Mouse (Mus musculus): ENCODE measurements around the gene Gprasp2. TPM values are rescaled to one million over a fixed set of nuclear protein-coding genes. Genes with fewer than 3 reads are reported as not detected.
"Not testable (repeated sequence)": the region's sequence is repeated elsewhere in the genome, so short reads cannot be mapped to it uniquely, and the experiment has no call there.

The Gprasp2 gene
- 1.5 and 1.7 TPM in 2 replicates for polyA plus RNA-seq (2012; rRNA removed)

DNA sequence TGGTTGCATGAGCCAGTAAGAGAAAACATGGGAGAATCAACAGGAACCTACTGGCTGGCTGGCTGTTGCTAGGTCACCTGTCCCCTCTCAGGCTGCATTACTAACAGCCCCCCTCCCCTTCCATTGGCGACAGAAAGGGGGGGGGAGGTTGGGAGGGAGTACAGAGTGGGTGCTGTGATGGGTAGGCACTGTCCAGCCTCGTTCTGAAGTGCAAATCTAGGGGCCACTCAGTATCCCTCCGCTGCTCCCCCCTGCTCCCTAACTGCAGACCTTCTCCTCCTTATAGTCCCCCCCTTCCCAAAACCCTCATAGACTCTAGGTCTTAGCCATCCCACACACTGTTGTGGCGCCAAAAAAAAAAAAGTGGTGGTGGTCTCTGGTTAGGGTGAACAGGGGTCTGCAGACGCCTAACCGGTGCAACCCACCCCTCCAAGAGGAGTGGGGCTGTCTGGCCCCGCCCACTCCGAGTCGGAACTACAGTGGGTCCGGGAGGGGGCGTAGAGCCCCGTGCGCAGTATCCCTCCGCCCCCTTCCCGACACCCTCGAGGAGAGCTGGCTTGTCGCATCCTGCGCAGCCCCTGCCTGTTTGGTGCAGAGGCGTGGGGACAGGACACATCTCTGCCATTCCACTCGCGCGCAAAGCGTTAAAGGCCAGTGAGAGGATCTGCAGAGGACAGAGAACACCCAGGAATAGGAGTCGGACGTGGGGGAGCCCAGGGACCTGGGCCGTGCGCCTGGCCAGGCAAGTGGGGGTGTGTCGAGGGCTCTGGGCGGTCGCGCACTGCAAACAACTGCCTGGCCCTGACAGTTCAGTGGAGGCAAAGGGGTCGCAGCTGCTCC is at the start of gene Gprasp2:
TSS of gene Gprasp2 (plus strand) at position 514 of the 840 bp plus-strand sequence.
- not testable (repeated sequence) for H3K4me1 ChIP-seq (ENCODE audit: control insufficient read depth, insufficient read depth, low read length); DNase-seq
- 36% methylated on average over 32 of the region's 32 CpGs for WGBS
- H3K4me3 ChIP-seq (replicated peaks; ENCODE audit: extremely low read depth, low read depth, low read length), result peak within 1 kb of the TSS; percentile 42

DNA sequence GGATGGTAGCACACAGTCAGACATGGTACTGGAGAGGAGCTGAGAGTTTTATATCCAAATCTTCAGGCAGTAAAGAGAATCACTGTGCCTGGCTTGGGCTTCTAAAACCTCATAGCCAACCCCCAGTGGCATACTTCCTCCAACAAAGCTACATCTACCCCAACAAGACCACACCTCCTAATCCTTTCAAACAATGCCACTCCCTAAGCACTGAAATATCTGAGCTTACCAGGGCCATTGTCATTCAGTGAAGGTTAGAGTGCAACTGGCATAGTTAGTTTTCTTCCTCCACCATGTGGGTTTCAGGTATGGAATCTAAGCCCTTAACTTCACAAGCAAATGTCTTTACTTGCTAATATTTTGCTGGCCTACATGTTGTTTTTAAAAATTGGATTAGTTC is 47.3 kb upstream of the Gprasp2 start:
- no peak for DNase-seq
- no peak for TF ChIP-seq POLR2A (IDR thresholded peaks at IDR 0.05; ENCODE audit: borderline replicate concordance, extremely low read depth, low read depth, low read length)
- no peak for TF ChIP-seq CTCF (IDR thresholded peaks at IDR 0.05; ENCODE audit: insufficient read depth, low read length)
- Histone ChIP-seq H3K4me3 (replicated peaks; ENCODE audit: extremely low read depth, low read depth, low read length) (no peak overlapping the region), H3K4me1 (ENCODE audit: control insufficient read depth, insufficient read depth, low read length) (no peaks in the 10 kb centered on the region)

DNA sequence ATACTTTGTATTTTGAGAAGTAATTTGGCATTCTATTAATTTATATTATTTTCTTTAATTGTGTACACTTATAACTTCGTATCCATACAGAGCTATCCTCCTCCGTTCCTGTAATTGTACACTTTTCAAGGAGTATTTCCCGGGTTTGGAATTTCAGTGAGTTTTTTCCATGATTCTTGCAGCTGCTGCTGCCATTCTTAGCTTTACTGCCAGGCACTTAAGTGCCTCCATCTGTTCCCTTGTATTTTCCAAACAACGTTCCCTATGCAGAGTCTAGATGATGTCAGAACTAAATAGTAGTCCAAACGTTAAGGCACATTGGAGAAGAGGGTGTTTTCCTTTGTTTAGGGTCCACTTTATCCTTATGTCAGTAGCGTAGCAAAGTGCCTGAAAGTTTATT is 46.5 kb upstream of the Gprasp2 start:
- DNase-seq, result no peak
- Histone ChIP-seq H3K4me3 (replicated peaks; ENCODE audit: extremely low read depth, low read depth, low read length) (no peak overlapping the region), H3K4me1 (ENCODE audit: control insufficient read depth, insufficient read depth, low read length) (no peaks in the 10 kb centered on the region)
- WGBS, result 72% methylated on average over 6 of the region's 6 CpGs
- TF ChIP-seq POLR2A (IDR thresholded peaks at IDR 0.05; ENCODE audit: borderline replicate concordance, extremely low read depth, low read depth, low read length) (no peak), CTCF (IDR thresholded peaks at IDR 0.05; ENCODE audit: insufficient read depth, low read length) (no peak)

DNA sequence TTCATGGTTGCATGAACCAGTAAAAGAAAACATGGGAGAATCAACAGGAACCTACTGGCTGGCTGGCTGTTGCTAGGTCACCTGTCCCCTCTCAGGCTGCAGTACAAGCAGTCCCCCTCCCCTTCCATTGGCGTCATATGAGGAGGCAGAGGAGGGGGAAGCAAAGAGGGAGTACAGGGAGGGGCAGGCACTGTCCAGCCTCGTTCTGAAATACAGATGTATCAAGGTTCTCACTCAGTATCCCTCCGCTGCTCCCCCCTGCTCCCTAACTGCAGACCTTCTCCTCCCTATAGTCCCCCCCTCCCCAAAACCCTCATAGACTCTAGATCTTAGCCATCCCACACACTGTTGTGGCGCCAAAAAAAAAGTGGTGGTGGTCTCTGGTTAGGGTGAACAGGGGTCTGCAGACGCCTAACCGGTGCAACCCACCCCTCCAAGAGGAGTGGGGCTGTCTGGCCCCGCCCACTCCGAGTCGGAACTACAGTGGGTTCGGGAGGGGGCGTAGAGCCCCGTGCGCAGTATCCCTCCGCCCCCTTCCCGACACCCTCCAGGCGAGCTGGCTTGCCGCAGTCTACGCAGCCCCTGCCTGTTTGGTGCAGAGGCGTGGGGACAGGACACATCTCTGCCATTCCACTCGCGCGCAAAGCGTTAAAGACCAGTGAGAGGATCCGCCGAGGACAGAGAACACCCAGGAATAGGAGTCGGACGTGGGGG is 43.1 kb upstream of the Gprasp2 start:
- WGBS, result 35% methylated on average over 27 of the region's 27 CpGs
- peak overlapping the region; percentile 54 for H3K4me3 ChIP-seq (replicated peaks; ENCODE audit: extremely low read depth, low read depth, low read length)
- not testable (repeated sequence) for H3K4me1 ChIP-seq (ENCODE audit: control insufficient read depth, insufficient read depth, low read length)
- peak; percentile 13 for DNase-seq

DNA sequence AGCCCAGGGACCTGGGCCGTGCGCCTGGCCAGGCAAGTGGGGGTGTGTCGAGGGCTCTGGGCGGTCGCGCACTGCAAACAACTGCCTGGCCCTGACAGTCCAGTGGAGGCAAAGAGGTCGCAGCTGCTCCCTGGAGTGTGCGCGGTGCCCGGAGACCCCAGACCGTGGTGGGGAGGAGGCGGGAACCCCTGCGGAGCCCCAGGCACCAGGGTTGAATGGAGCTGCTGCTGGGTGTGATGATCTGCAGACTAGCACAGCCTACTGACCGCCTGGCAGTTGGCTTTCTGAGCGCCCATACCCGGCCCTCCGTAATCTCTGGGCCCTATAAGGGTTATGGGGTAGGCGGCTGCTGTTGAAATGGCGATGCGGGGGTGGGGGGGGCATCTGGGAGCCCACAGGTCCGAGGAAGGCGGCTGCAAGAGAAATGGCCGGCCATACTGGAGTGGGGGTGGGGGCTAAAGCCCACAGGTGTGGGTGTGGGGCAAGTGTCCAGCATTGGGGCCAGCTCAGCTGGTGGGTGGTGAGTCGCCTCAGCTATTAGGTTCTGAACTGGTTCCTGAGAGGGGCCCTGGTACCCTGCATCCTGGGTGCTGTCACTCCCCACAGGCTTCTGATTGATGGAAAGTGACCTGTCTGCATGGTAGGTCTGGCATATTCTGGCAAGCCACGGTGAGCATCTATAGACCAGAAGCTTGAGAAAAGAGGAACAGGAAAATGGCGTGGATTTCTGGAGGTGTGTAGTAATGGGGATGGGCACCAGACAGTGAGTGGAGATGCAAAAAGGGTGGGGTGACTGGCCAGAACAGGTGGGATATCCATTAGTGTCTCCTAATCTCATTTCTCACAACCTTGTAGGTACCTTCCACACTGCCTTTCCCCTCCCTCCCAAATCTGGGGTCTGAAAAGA is 42.3 kb upstream of the Gprasp2 start:
- H3K4me1 ChIP-seq (ENCODE audit: control insufficient read depth, insufficient read depth, low read length), result not testable (repeated sequence)
- H3K4me3 ChIP-seq (replicated peaks; ENCODE audit: extremely low read depth, low read depth, low read length), result peak overlapping the region; percentile 51
- peak; percentile 5 for DNase-seq
- WGBS, result 31% methylated on average over 26 of the region's 26 CpGs

DNA sequence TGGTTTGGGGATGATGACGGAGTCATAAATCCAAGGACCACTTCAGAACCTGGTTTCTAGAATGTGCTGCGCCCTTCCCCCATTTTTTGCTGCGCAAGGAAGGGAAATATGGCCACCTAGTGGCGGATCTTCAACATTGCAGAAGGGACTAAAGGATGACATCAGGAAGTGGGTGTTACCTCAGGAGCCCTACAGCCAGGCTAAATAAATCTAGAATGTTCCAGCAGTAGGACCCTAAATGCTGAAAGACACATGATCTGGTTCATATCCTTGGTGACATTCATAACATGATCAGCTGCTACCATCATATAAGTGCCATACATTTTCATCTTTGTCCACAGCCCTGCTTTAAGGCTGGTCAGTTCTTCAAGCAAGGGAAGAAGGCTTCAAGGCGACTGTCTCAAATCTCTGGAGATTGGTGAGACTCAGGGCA is 41.6 kb upstream of the Gprasp2 start, which contains the start of gene Bhlhb9:
TSS of gene Bhlhb9 (plus strand) at position 383 of the 433 bp plus-strand sequence.
- peak; percentile 21 for DNase-seq
- peak within 1 kb of the TSS; percentile 51 for H3K4me3 ChIP-seq (replicated peaks; ENCODE audit: extremely low read depth, low read depth, low read length)
- whole genome bisulfite sequencing, result 31% methylated on average over 4 of the region's 5 CpGs
- not testable (repeated sequence) for H3K4me1 ChIP-seq (ENCODE audit: control insufficient read depth, insufficient read depth, low read length)

DNA sequence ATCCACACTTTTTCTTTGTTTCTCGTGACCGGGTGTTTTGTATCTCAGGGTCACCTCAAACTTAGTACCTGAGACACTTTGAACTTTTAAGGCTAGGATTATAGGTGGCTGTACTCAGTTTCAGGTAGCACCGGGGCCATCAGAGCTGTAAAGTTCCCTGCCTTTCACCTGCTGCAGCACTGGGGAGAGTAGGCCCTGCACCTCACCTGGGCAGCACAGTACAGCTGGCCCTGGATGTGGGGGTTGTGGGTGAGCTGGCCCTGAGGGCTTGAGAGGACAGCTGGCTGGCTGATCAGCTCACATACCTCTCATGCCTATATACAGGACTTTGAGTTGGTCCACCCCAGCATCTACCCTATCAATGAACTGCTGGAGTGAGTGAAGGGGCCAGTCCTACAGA is 34.7 kb upstream of the Gprasp2 start:
- 76% methylated on average over 3 of the region's 3 CpGs for WGBS
- TF ChIP-seq POLR2A (IDR thresholded peaks at IDR 0.05; ENCODE audit: borderline replicate concordance, extremely low read depth, low read depth, low read length) (no peak), CTCF (IDR thresholded peaks at IDR 0.05; ENCODE audit: insufficient read depth, low read length) (no peak)

DNA sequence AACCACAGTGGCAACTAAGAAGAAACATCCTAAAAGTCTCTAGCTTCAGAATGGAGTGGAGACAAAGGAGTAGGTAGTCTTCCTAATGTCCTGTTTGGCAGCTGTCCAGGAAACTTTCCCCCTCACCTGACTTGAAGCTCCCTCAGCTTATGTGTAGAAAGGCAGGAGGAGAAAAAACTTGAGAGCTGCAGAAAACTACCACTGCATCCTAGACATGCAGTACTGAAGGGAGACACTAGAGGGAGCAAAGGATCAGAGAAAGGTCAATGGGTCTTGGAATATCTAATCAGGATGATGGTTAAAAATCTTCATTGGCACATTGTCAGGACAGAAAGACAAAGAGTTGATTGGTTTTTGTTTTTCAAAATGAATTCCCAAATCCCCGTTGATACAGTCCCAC is 33.1 kb upstream of the Gprasp2 start:
- Histone ChIP-seq H3K4me3 (replicated peaks; ENCODE audit: extremely low read depth, low read depth, low read length) (no peak overlapping the region), H3K4me1 (ENCODE audit: control insufficient read depth, insufficient read depth, low read length) (no peaks in the 10 kb centered on the region)
- DNase-seq, result no peak
- WGBS, result 13% methylated on average over 1 of the region's 1 CpGs
- TF ChIP-seq POLR2A (IDR thresholded peaks at IDR 0.05; ENCODE audit: borderline replicate concordance, extremely low read depth, low read depth, low read length) (no peak), CTCF (IDR thresholded peaks at IDR 0.05; ENCODE audit: insufficient read depth, low read length) (no peak)

More for the DNA sequence above, 34.7 kb upstream of the Gprasp2 start:
- H3K4me3 ChIP-seq (replicated peaks; ENCODE audit: extremely low read depth, low read depth, low read length), result no peak overlapping the region
- no peak for DNase-seq
- no peaks in the 10 kb centered on the region for H3K4me1 ChIP-seq (ENCODE audit: control insufficient read depth, insufficient read depth, low read length)

DNA sequence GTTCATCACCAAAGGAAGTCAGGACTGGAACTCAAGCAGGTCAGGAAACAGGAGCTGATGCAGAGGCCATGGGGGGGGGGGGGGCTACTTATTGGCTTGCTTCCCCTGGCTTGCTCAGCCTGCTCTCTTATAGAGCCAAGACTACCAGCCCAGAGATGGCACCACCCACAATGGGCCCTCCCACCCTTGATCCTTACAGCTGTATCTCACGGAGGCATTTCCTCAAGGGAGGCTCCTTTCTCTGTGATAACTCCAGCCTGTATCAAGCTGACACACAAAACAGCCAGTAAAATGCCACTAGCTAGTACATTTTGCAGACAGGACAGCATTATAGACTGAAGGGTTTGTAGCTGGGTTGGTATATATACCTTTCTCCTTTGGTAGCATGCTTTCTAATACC is 2.9 kb upstream of the Gprasp2 start:
- H3K4me1 ChIP-seq (ENCODE audit: control insufficient read depth, insufficient read depth, low read length); DNase-seq; H3K4me3 ChIP-seq (replicated peaks; ENCODE audit: extremely low read depth, low read depth, low read length): not testable (repeated sequence)
- WGBS, result 36% methylated on average over 1 of the region's 1 CpGs

DNA sequence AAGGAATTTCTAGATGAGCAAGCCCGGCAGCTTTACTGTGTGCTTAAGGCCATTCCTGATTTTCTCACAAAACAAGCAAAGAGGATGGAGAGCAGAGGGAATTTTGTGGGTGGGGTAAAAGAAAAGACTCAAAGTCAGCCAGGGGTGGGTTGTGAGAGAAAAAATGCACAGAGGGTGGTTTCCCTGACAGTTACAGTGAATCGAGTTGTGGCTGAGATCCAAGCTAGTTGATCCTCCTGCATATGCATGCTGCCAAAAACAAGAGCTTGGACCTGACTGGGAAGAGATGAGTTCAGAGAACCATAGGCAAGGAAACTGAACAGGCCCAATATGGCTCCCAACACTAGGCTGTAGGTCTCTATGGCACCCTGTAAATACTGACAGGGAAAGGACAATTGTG is 938 bp upstream of the Gprasp2 start:
- 73% methylated on average over 2 of the region's 2 CpGs for WGBS
- Histone ChIP-seq H3K4me1 (ENCODE audit: control insufficient read depth, insufficient read depth, low read length) (no peaks in the 10 kb centered on the region; the same call in 1 of the 2 replicates), H3K4me3 (replicated peaks; ENCODE audit: extremely low read depth, low read depth, low read length) (no peak overlapping the region)
- no peak for TF ChIP-seq CTCF (IDR thresholded peaks at IDR 0.05; ENCODE audit: insufficient read depth, low read length)
- no peak for TF ChIP-seq POLR2A (IDR thresholded peaks at IDR 0.05; ENCODE audit: borderline replicate concordance, extremely low read depth, low read depth, low read length)
- no peak for DNase-seq

DNA sequence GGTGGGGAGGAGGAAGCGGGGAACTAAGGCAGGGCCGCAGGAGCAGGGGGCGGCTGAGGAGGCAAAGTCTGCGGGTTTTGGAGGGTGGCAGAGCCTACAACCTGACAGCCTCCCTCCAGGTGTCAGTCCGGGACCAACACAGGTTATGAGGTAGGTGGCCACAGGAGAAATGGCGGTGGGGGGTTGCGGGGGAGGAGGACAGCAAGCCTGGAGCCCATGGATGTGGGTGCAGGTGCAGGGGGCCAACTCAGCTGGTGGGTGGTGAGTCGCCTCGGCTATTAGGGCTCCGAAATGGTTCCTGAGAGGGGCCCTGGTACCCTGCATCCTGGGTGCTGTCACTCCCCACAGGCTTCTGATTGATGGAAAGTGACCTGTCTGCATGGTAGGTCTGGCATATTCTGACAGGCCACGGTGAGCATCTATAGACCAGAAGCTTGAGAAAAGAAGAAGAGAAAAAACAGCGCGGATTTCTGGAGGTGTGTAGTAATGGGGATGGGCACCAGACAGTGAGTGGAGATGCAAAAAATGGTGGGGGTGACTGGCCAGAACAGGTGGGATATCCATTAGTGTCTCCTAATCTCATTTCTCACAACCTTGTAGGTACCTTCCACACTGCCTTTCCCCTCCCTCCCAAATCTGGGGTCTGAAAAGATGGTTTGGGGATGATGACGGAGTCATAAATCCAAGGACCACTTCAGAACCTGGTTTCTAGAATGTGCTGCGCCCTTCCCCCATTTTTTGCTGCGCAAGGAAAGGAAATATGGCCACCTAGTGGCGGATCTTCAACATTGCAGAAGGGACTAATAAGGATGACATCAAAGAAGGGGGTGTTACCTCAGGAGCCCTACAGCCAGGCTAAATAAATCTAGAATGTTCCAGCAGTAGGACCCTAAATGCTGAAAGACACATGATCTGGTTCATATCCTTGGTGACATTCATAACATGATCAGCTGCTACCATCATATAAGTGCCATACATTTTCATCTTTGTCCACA is 860 bp downstream of the Gprasp2 start:
- H3K4me1 ChIP-seq (ENCODE audit: control insufficient read depth, insufficient read depth, low read length), result not testable (repeated sequence)
- peak overlapping the region; percentile 19 for H3K4me3 ChIP-seq (replicated peaks; ENCODE audit: extremely low read depth, low read depth, low read length)
- WGBS, result 26% methylated on average over 17 of the region's 17 CpGs
- peak; percentile 2 for DNase-seq

DNA sequence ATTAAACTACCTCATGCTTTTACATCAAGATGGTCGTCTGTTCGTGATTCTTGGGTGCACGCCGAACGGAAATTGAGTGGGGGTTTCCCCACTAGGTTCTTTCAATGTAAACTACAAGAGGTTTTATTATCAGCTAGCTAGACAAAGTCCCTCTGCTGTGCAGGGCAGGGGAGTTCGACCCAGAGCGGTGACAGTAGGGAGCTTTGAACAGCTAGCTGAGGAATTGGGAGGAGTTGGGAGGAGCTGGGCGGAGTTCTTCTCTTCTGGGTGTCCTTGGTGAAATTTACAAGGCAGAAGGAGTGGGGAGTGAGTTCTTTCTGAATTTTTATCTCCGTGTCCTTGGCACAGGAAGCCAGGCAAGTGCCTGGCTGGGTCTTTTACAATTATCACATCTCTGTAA is 28.0 kb downstream of the Gprasp2 start:
- WGBS, result 80% methylated on average over 9 of the region's 9 CpGs
- H3K4me1 ChIP-seq (ENCODE audit: control insufficient read depth, insufficient read depth, low read length); DNase-seq; H3K4me3 ChIP-seq (replicated peaks; ENCODE audit: extremely low read depth, low read depth, low read length): not testable (repeated sequence)

Data from lung, adult 2 months (tissue).